Mouse (Mus musculus): ENCODE data around the gene Mrtfa.

DNA sequence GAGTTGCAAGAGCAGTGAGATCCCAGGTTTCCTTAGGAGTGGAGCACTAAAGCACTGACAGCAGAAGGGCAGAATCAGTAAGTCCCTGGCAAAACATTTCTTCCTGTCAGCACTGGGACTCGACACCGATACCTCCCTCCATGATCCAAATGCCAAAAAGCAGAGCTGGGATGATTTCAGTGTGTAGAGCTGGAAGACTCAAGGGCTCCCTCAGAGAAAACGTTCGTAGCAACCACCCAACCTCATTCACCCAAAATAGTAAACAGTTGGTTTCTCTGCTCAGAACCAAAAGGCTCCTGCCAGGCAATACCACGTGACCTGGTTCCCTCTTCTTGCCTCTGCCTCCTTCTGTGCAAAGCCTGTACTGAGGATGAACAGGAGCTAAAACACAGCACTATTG lies 123.6 kb downstream of the Mrtfa start:
- TF ChIP-seq EP300 (IDR thresholded peaks at IDR 0.05) (no peak), CTCF (IDR thresholded peaks at IDR 0.05) (no peak)

All from lung, postnatal 0 days (tissue).